Comparison of ENCODE assay signal across 32 mouse cellular contexts in the genomic region with DNA sequence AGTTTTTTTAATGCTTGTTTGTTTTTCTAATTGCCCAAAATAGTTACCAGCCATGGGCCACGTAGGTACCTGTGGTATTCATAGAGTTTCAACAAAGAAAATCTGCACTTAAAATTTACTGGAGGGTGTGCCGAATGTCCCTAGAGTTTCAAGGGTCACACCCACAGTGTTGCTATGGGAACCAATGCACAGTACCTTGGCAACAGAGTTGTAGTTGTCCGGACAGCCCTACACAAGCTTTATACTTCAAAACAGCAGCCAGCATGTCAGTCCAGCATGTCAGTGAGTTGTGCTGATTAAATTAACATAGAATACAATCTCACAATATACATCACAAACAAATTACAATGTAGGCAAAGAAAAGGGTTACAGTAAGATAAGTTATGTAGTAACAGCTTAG.
DNase-seq lines count a peak whose midpoint lies in the region; ATAC-seq and TF ChIP-seq lines count a peak whose summit lies in the region.
"Had no signal": no experiment of that assay in that cellular context is flagged by ENCODE, and none has a peak within 500 bp of the region (broad histone marks: within the 10 kb centered on the region; RNA-seq: fewer than 3 reads in every experiment).

No protein-coding gene starts in this region.

- no peaks in the 10 kb centered on the region for H3K4me1 ChIP-seq in hindbrain, embryonic 11.5 days (replicated peaks; ENCODE audit: control insufficient read depth, insufficient read depth, low read length)
- no peaks in the 10 kb centered on the region for H3K4me1 ChIP-seq in hindbrain, postnatal 0 days (ENCODE audit: insufficient read depth, low read length)
- H3K4me1 ChIP-seq: liver, embryonic 12.5 days had no signal

- no peak overlapping the region for H3K4me2 ChIP-seq in hindbrain, embryonic 11.5 days (replicated peaks; ENCODE audit: low read depth, low read length)
- no peak overlapping the region for H3K4me2 ChIP-seq in hindbrain, postnatal 0 days (ENCODE audit: low read depth, low read length)
- H3K4me2 ChIP-seq: heart, embryonic 12.5 days; intestine, embryonic 15.5 days; liver, embryonic 12.5 days; midbrain, embryonic 11.5 days had no signal

- TF ChIP-seq CTCF in hindbrain, postnatal 0 days (IDR thresholded peaks at IDR 0.05; ENCODE audit: low read depth): no peak

- no peak overlapping the region for H3K27ac ChIP-seq in hindbrain, embryonic 11.5 days (ENCODE audit: low read depth, low read length)
- no peak overlapping the region for H3K27ac ChIP-seq in hindbrain, postnatal 0 days
- H3K27ac ChIP-seq: hindbrain, embryonic 10.5 days; intestine, embryonic 15.5 days; liver, embryonic 12.5 days; stomach, postnatal 0 days had no signal

- 37% methylated on average over 3 of the region's 3 CpGs for WGBS in hindbrain, embryonic 11.5 days
- 38% methylated on average over 3 of the region's 3 CpGs for WGBS in hindbrain, postnatal 0 days

- H3K4me3 ChIP-seq in hindbrain, embryonic 11.5 days (ENCODE audit: low read depth, low read length): no peak overlapping the region
- H3K4me3 ChIP-seq in hindbrain, postnatal 0 days (ENCODE audit: low read length): no peak overlapping the region
- H3K4me3 ChIP-seq: erythroblast, embryonic 14.5 days; heart, embryonic 12.5 days; hindbrain, embryonic 10.5 days; intestine, embryonic 15.5 days; liver, embryonic 12.5 days had no signal

- H3K9me3 ChIP-seq in hindbrain, embryonic 11.5 days (ENCODE audit: control insufficient read depth, low read length): no peaks in the 10 kb centered on the region
- H3K9me3 ChIP-seq in hindbrain, postnatal 0 days (ENCODE audit: low read length): no peaks in the 10 kb centered on the region
- H3K9me3 ChIP-seq: G1E; heart, embryonic 12.5 days; hindbrain, embryonic 10.5 days; intestine, embryonic 15.5 days; liver, embryonic 12.5 days had no signal

- no peak for ATAC-seq in hindbrain, embryonic 11.5 days (ENCODE audit: low FRiP score)
- ATAC-seq in hindbrain, postnatal 0 days: no peak
- ATAC-seq: forebrain, embryonic 16.5 days; hindbrain, embryonic 16.5 days; intestine, embryonic 15.5 days; liver, embryonic 12.5 days; liver, postnatal 0 days; midbrain, embryonic 16.5 days had no signal

- intact Hi-C loops in heart, postnatal 10 days (cut with DNase I): loop anchor here (5.0 kb wide), 1 partner anchor 561 kb away; no protein-coding TSS in a partner anchor

- no peaks in the 10 kb centered on the region for H3K27me3 ChIP-seq in hindbrain, embryonic 11.5 days (ENCODE audit: control insufficient read depth, insufficient read depth, low read length)
- H3K27me3 ChIP-seq in hindbrain, postnatal 0 days (ENCODE audit: insufficient read depth, low read length): no peaks in the 10 kb centered on the region
- H3K27me3 ChIP-seq: CH12.LX; heart, embryonic 12.5 days; intestine, embryonic 15.5 days; liver, embryonic 12.5 days had no signal

- no peak overlapping the region for H3K9ac ChIP-seq in hindbrain, embryonic 11.5 days (ENCODE audit: low read depth, low read length)
- no peak overlapping the region for H3K9ac ChIP-seq in hindbrain, postnatal 0 days (replicated peaks; ENCODE audit: low read length)
- H3K9ac ChIP-seq: heart, embryonic 12.5 days; intestine, embryonic 15.5 days; liver, embryonic 12.5 days; liver, postnatal 0 days had no signal

- DNase-seq in embryo, embryonic 10 days (ENCODE audit: low spot score): peak; percentile 65
- DNase-seq in embryo, embryonic 9.5 days (ENCODE audit: extremely low spot score): no peak
- peak; percentile 27 for DNase-seq in hindbrain, embryonic 11.5 days (ENCODE audit: low spot score)
- DNase-seq in hindbrain, postnatal 0 days (ENCODE audit: low spot score): no peak
- peak; percentile 24 for DNase-seq in retina, embryonic 14.5 days (ENCODE audit: low spot score)
- DNase-seq in retina, postnatal 1 day: no peak
- DNase-seq in testis, postnatal 14 days (ENCODE audit: low spot score): no peak
- DNase-seq in heart, postnatal 10 days: no peak
- DNase-seq: adrenal gland, postnatal 14 days; cerebellum, adult 18-20 months; cerebellum, postnatal 14 days; gastrocnemius, postnatal 14 days; kidney, adult 2 months; kidney, postnatal 36 days; layer of hippocampus, postnatal 36 days; left cerebral cortex, postnatal 4 days; liver, postnatal 0 days; right cerebral cortex, postnatal 4 days; thymus, adult 2 months; thymus, postnatal 36 days had no signal

- no peaks in the 10 kb centered on the region for H3K36me3 ChIP-seq in hindbrain, embryonic 11.5 days (ENCODE audit: control insufficient read depth, insufficient read depth, low read length)
- H3K36me3 ChIP-seq in hindbrain, postnatal 0 days (ENCODE audit: insufficient read depth, low read length): no peaks in the 10 kb centered on the region
- H3K36me3 ChIP-seq: heart, embryonic 12.5 days; hindbrain, embryonic 10.5 days; intestine, embryonic 15.5 days had no signal

Comparison
In these comparisons a context has a peak if more than half of its experiments do, and no peak if none do; other contexts are left out.
1. DNase-seq: peak in embryo, embryonic 10 days (single experiment), hindbrain, embryonic 11.5 days (single experiment) and retina, embryonic 14.5 days (single experiment); none in embryo, embryonic 9.5 days (single experiment), hindbrain, postnatal 0 days (single experiment), retina, postnatal 1 day (single experiment), testis, postnatal 14 days (single experiment) and heart, postnatal 10 days (0 of 2).